Mouse (Mus musculus): ENCODE measurements around the gene Cdh3. TPM values are rescaled to one million over a fixed set of nuclear protein-coding genes. Genes with fewer than 3 reads are reported as not detected.

The Cdh3 gene
- total and polyA plus RNA-seq, 2 experiments from 2014 or later, result 1.3 to 1.4 TPM

DNA sequence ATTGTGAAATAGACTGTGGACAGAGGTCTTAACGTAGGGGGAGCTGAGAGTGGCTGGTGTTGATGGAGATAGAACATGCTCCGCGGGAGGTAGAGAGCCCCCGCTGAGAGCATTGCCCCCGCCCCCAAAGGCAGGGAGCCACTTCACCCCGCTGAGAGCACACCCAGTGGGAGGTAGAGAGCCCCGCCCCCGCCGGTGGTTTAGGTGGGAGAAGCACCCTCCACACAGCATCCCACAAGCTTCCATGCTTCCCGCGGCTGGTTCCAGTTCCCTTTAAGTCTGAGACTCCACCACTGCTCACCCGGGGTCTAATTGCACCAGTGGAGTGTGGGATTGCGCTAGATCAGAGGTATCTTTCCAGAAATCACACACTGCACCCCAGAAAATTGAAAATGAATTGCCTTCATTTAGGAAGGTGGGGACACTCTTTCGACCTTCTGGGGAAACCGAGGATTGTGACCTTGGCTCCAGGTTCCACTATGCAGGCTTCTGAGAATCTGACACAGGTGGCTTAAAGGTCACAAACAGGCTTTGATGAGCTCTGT, 96.0 kb downstream of the Cdh3 start:
- H3K27ac ChIP-seq (ENCODE audit: low read depth, low read length), result no peak overlapping the region

More for the DNA sequence above, 96.0 kb downstream of the Cdh3 start:
- Histone ChIP-seq H3K4me3 (ENCODE audit: low read depth, low read length) (no peak overlapping the region), H3K36me3 (ENCODE audit: insufficient read depth) (no peaks in the 10 kb centered on the region), H3K4me2 (ENCODE audit: low read depth) (no peak overlapping the region), H3K9me3 (ENCODE audit: low read length) (no peaks in the 10 kb centered on the region), H3K4me1 (ENCODE audit: insufficient read depth) (0 out of 2 replicates have a peak, but pooled peaks cover 3% of the 10 kb centered on the region), H3K27me3 (ENCODE audit: insufficient read depth, low read length) (peaks cover 44% of the 10 kb centered on the region), H3K9ac (no peak overlapping the region)
- WGBS, result 42% methylated on average over 15 of the region's 15 CpGs
- DNase-seq (no peak), ATAC-seq (no peak)
- no peak for TF ChIP-seq CTCF (IDR thresholded peaks at IDR 0.05; ENCODE audit: low read depth)

Other genes with a start within 250 kb of the Cdh3 start
- 103 and 114 TPM in 2 replicates for gene Smpd3, start 172.9 kb upstream of the Cdh3 start, total RNA-seq (2014; rRNA removed)
- gene Smpd3, start 172.9 kb upstream of the Cdh3 start, polyA plus RNA-seq (2015; fragmentation: Nextera tagmentation; extraction: Ambion mirVana), result 63.1 and 84.8 TPM in 2 replicates
- 36.7 and 39.2 TPM in 2 replicates for gene Zfp90, start 95.6 kb upstream of the Cdh3 start, total RNA-seq (2014; rRNA removed)
- gene Zfp90, start 95.6 kb upstream of the Cdh3 start, polyA plus RNA-seq (2015; fragmentation: Nextera tagmentation; extraction: Ambion mirVana), result 32.5 and 38.0 TPM in 2 replicates
- not detected in 2 replicates for gene 6030452D12Rik, start 10.4 kb upstream of the Cdh3 start, total RNA-seq (2014; rRNA removed)
- gene 6030452D12Rik, start 10.4 kb upstream of the Cdh3 start, polyA plus RNA-seq (2015; fragmentation: Nextera tagmentation; extraction: Ambion mirVana), result not detected in 2 replicates
- gene Gm10073, start 62.6 kb downstream of the Cdh3 start, total RNA-seq (2014; rRNA removed), result 41.5 and 48.4 TPM in 2 replicates
- 5.1 and 7.1 TPM in 2 replicates for gene Gm10073, start 62.6 kb downstream of the Cdh3 start, polyA plus RNA-seq (2015; fragmentation: Nextera tagmentation; extraction: Ambion mirVana)
- gene Cdh1, start 92.5 kb downstream of the Cdh3 start, total RNA-seq (2014; rRNA removed), result 2.5 and 3.9 TPM in 2 replicates
- 3.3 and 3.9 TPM in 2 replicates for gene Cdh1, start 92.5 kb downstream of the Cdh3 start, polyA plus RNA-seq (2015; fragmentation: Nextera tagmentation; extraction: Ambion mirVana)
- 5.3 and 7.5 TPM in 2 replicates for gene Tango6, start 172.2 kb downstream of the Cdh3 start, total RNA-seq (2014; rRNA removed)
- 2.3 and 3.8 TPM in 2 replicates for gene Tango6, start 172.2 kb downstream of the Cdh3 start, polyA plus RNA-seq (2015; fragmentation: Nextera tagmentation; extraction: Ambion mirVana)

Measured in forebrain, postnatal 0 days (tissue).